Mouse (Mus musculus): ENCODE data around the gene Sox5.
A peak's percentile ranks its signal among the peaks of the same experiment; 100 is the strongest.

The Sox5 gene

DNA sequence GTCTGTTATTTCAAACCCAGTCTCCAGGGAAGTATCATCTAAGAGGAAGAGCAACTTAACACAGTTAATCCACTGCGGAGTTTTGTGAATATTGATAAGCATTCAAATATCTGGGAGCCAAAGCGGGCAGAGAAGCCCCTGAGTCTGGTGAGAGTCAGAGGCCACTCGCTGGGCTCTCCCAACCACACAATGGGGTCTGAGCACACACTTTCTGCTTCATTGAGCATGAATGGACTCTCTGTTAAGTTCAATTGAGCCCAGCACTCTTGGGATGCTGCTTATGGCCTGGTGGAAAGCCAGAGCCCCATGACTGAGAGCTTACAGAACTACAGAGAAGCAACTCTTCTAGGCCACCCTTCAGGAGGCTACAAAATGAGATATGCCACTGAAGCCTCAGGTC, 221.6 kb downstream of the Sox5 start:
- DNase-seq, result no peak

DNA sequence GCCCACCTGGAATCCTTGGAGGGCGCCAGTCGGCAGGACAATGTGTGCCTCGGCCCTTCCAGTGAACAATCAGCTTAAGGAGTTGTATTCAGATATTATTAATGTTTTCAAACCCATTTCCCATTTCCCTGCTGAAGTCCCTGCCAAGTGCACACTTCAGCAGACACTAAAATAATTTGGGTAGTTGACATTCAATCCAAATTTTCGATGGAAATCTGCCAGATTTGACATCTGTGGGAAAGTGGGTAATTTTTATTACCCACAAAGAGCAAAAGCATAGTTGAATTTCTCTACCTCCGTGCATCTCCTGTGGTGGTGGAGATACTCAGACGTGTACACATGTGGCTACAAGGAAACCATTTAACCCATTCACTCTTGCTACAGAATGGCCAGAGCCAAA, 228.3 kb downstream of the Sox5 start:
- no peak for DNase-seq

- DNase-seq, result no peak
Measured at GRCm38 (mm10) chr6:144548991-144549390, 232.8 kb downstream of the Sox5 start.

DNA sequence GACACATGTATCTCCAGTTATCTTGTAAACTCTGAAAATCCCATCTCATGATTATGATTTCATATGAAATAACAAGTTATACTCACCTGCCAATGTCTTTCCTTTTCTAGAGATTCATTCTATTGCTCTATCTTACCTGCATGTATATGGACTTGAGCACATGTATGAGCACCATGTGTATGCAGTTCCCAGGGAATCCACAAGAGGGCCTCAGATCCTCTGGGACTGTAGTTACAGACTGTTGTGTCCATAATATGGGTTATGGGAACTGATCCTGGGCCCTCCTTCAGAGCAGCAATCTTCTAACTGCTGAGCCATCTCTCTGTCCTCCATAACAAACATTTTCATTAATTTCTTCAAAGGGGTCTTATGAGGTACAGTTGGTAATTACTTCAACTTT, 234.6 kb downstream of the Sox5 start:
- no peak for DNase-seq

DNA sequence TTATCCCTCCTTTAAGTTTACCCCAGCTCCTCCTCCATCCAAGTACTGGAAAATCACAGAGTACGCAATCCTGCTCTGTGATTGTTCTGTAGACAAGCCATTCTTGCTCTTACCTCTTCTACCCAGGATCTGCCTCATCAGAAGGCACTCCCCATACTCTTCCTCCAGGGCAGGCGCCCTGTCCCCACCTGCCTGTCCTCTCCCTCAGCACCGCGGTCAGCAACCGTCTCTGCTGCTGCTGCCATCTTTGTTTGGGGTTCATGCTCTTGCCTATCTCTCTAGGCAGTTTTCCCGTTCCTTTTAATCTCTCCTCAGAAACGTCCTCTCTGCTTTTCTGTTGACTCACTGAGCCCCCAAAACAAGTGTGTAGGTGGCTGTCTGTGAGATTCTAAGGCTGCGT, 236.2 kb downstream of the Sox5 start:
- no peak for DNase-seq

- no peak for DNase-seq
Measured at GRCm38 (mm10) chr6:144541316-144541715, 240.5 kb downstream of the Sox5 start.

DNA sequence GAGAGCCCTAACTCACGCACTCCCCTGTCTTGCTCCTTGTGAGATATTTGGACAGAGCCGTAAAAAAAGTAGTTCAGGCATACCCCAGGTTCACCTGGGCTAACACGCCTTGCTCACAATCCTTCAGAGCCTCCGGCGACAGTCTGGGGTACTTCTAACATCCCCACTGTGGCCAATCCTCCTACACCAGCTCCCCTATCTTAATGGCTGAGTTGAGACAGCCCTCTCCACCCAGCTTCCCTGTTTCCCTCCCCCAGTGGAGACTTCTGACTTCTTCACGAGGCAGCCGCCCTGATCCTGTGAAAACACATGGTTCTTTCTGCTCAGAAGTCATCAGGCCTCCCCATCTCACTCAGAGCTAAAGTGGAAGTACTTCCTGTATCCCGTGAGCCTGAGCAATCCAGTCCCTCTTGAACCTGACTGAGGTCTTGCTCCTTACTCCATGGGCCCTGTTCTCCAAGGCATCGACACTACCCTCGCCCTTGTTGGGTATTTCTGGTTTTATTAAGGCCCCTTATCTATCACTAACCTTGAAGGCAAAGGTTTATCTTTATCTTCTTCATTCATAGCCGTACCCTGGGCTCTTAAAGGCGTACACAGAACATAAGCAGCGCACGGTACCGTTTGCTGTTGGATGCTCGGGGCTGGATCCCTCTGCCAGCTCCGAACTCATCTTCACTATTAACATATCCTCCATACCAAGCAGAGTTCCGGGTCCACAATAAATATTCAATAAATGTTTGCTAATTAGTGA, 242.2 kb downstream of the Sox5 start:
- no peak for DNase-seq

DNA sequence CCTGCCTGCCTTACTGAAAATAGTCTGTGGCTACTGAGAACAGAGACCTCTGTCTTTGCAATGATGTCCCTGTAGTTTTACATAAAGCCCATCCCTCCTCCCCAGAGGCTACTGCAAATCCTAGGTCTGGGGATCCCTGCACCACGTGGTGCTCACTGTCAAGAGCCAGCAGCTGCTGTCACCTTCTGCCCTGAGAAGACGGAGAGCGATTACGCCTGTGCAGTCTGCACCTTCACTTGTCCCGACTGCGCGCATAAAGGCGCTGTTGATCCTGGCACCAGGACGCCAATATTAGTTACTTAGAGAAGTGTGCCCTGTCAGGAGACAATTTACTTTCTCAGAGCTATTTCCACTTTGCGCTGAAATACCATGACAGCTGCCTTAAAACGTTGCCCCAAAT, 258.3 kb downstream of the Sox5 start:
- DNase-seq, result no peak

GRCm38 (mm10) chr6:144518811-144519210, 263.0 kb downstream of the Sox5 start:
- DNase-seq, result no peak

- no peak for DNase-seq
Measured at GRCm38 (mm10) chr6:144515905-144516304, 265.9 kb downstream of the Sox5 start.

- no peak for DNase-seq
Measured at GRCm38 (mm10) chr6:144513761-144514160, 268.0 kb downstream of the Sox5 start.

DNA sequence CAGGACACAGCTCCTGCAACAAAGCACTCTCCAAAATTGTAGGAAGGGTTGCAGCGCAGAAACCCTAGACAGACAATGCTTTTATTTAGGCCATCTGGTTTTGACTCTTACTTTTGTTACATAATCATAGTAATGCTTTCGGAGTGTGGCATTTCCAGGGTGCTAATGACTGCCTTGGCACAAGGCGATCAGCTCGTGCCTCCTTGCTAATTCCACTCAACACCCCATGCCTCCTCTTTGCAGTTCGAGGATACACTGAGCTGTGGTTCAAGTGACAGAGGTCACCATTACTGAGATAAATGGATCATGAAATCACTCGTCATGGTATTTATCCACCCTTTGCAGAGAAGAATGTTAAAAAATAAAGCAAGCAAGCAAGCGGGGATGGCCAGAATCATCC, 269.9 kb downstream of the Sox5 start:
- no peak for DNase-seq

- DNase-seq, result peak; percentile 47
Measured at GRCm38 (mm10) chr6:144510147-144510546, 271.6 kb downstream of the Sox5 start.

- no peak for DNase-seq
Measured at GRCm38 (mm10) chr6:144504197-144504551, 277.6 kb downstream of the Sox5 start.

GRCm38 (mm10) chr6:144503399-144504196, 278.2 kb downstream of the Sox5 start:
- DNase-seq, result no peak

DNA sequence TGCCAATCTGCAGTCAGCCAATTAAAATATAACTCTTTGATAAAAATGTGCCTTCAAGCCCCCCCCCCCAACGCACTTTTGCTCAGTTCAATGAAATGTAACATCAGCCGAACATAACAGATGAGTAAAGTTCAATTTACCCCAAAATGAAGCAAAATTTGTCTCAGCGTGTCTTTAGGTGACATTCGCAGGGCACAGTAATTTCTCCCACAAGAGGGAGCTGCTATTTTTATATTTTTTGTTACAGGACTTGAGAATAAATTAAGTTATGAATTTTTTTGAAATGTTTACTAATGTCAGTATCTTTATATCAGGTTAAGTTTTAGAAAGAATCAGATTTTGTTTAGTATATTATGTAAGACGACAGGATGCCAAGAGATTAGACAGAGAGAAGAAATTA, 280.3 kb downstream of the Sox5 start:
- no peak for DNase-seq

DNA sequence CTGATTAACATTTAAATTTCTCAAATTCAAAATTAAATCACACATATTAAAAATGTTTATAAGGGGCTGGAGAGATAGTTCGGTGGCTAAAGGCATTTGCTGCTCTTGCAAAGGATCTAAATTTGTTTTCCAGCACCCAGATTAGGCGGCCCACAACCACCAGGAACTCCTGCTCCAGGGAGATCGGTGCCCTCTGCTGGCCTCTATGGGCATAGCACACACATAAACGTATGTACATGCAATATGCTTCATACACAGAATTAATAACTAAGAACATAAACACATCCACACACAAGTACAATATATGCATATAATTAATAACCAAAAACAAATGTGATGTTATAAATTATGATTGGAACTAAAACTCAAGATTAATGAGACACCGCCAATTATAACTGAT, 283.6 kb downstream of the Sox5 start:
- no peak for DNase-seq

DNA sequence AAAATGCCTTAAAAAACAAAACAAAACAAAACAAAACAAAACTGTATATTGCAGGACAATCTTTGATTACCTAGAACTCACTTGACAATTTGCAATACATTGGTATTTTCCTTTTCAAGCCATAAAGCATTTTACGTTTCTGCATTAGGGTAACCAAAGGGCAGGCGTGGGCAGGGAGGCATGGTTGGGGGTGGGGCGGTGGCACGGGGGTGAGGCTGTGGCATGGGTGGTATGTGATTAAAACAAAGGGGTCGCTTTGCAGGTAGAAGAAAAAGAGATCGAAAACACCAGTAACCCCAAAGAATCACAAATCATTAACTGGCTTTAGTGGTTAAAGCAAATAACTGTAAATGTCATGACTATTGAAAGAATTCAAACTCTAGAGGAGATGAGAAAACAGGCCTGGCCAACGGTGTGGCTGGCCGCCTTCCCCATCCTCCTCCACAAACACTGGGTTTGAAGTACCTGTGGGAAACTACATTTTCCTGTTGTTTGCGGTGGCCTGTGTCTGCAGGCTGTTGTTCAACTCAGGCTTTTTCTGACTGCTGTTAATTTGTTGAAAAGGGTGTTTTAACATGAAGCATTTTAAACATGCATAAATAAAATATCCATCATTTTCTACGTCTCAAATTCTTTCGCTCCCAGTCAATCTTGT, 289.9 kb downstream of the Sox5 start:
- DNase-seq, result no peak

- DNase-seq, result no peak
Measured at GRCm38 (mm10) chr6:144490896-144491295, 290.9 kb downstream of the Sox5 start.

GRCm38 (mm10) chr6:144485578-144485977, 296.2 kb downstream of the Sox5 start:
- DNase-seq, result no peak

GRCm38 (mm10) chr6:144483166-144483565, 298.6 kb downstream of the Sox5 start:
- DNase-seq, result no peak

GRCm38 (mm10) chr6:144480648-144481528, 300.9 kb downstream of the Sox5 start:
- DNase-seq, result no peak

DNA sequence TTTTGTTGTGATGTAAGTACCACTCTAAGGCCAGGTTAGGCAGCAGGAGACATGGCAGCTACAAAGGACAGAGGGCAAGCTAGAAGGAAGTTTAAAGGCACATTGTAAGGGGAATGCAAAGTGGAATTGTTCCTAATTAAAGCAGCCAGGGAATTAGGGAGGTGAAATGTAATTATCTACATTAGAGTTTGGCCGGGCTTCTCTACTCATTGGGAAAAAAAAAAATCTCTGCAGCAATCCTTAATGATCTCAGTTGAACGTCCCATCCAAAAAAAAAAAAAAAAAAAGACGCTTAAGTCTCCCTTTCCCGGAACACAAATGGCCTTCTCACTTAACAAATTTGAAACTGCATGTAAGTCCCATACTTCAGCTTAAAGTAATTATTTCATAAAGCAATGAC, 301.9 kb downstream of the Sox5 start:
- no peak for DNase-seq
